Mouse (Mus musculus): ENCODE data around the gene Lrrn1. TPM values are rescaled to one million over a fixed set of nuclear protein-coding genes. Genes with fewer than 3 reads are reported as not detected.
A peak's percentile ranks its signal among the peaks of the same experiment; 100 is the strongest.

Gene Lrrn1
- 10 to 100 TPM; 54.9 to 59.1 TPM for total RNA-seq (2021)

DNA sequence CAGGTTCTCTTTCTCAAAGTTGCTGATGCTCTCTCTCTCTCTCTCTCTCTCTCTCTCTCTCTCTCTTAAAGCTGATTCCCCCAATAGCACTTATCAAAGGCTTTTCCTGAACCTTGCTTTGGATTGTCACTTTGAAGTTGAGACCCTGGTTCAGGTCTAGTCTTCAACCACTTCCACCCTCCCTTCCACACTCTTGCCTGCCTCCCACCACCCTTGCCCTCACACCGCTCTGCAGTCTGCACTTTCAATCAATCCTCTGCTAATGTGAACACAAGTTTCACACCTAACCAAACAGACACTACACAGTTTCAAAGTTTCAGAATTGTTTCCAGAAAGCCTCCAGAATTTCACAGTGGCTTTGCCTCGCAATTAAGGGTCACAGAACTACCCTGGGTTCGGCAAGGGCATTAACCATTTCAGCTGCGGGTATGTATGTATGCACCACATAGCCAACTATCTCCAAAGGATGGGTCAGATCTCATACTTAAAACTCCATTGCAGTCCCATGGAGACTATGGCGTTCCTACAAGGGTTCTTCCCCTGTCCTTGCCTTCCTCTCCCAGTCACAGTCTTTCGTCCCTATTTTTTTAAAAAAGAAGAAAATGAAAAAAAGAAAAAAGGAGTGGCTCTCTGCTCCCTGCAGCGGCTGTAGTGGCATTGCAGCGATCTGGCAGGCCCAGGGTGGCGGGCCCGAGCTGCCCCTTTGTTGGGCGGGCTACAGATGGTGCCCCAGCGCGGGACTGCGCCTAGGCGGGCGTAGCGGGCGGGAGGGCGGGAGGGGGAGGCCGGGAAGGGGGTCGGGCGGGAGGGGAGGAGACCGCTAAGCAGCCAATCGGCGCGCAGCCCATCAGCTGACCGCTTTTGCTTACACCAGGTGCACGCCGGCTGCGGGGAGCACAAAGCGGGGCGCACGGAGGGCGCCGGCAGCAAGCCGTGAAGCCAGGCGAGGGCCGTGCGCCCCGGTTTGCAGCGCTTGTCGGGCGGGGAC lies at the start of gene Lrrn1:
Lrrn1 (plus strand) TSS at position 892 of the 988 bp plus-strand sequence.
- DNase-seq (ENCODE audit: low spot score in 2 of 2), result peak; percentile 84 to 85
- intact Hi-C loops (cut with DNase I), result no loop called here

DNA sequence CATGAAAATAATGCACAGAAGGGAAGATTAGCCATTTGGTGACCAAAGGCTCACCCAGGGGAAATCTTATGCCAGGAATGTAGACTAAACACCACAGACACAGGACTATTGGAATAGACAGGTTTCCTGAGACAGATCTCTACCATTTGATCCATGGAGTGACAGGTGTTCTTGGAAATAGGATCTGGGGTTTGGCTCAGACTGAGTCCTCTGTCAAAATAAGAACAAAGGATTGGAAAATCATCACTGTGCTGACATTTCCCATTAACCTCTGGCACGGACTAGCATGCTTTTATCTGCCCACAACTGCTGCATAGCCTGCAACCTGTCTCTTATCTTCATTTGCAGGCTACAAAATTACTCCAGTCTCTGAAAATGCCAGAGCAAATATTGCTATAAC lies 35.1 kb upstream of the Lrrn1 start:
- intact Hi-C loops (cut with DNase I), result no loop called here

DNA sequence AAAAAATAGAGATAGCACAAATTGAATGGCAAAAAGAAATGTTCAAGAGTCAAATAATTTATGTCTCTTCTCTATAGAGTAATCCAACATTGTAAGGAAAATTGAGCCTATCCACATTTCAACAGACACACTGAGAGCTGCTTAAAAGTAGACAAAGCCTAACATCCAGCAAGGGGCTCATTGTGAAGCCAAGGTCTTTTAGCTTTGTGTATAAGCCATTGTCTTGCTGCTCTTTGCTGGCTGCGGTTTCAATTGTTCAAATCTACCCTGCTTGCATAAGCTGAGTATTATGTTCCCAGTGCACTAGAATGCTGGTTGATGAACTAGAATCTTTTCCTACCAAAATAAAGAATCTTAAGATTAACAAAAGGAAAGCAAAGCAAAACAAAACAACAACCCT lies 33.7 kb upstream of the Lrrn1 start:
- intact Hi-C loops (cut with DNase I), result no loop called here
- DNase-seq (ENCODE audit: low spot score in 2 of 2), result no peak

More for the DNA sequence above, 35.1 kb upstream of the Lrrn1 start:
- DNase-seq (ENCODE audit: low spot score in 2 of 2), result no peak

DNA sequence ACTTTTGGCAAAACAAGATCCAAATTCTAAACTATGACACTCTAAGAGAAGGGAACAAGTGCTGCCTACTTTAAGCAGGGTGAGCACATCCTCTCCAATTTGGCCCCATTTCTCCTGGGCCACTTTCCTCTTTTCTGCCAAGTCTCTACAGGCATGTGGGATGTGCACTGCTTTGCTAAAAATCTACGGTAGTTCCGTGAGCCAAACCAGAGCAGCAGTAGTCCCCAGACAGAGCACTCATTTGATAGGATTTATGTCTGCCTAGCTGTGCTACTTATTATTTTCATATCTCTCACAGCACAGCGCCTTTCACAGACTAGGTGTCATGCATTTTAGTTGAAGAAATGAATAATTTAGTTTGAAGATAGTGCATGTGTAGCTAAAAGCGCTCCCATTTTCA lies 15.9 kb upstream of the Lrrn1 start:
- peak in 1 of 2 experiments; percentile 71 for DNase-seq (ENCODE audit: low spot score in 2 of 2)
- intact Hi-C loops (cut with DNase I), result no loop called here

DNA sequence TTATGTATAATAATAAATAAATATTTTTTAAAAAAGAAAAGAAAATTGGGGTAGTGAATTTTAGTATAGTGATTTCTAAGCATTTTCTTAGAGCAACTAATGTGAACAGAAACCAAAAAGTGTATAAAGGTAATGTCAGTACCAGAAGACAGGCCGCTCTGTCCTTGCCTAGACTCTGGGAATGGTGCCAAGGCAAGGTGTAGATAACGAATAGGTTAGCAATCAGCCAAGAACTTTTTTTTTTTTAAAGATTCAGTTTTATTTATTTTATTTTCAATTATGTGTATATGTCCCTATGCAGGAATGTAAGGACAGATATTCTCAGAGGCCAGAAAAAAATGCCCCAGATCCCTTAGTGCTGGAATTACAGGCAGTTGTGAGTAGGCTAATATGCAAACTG lies 5.6 kb upstream of the Lrrn1 start:
- no peak for DNase-seq (ENCODE audit: low spot score in 2 of 2)
- intact Hi-C loops (cut with DNase I), result no loop called here

DNA sequence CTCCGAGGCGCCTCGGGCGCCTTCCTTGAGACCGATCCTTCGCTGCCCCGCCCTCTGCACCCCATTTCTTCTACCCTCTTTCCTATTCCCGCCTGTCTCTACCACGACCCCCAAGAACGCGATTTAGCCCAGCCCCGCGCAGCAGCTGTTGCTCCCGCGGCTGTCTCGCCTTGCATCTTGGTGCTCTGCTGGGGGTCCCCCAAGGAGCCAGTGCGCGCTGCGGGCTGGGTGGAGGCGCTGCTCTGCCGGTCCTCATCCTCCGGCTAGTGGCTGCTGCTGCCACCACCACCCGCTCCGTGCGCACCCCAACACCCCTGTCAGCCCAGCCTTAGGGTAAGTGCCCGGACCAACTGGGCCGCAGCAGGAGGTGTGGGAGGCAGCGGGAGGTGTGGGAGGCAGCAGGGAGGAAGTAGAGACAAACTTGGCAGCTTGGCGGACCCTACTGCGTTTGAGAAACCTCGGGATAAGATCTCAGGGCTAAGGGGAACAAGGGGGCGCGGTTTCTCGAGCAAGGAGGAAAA lies 403 bp downstream of the Lrrn1 start:
- peak; percentile 63 to 68 for DNase-seq (ENCODE audit: low spot score in 2 of 2)
- intact Hi-C loops (cut with DNase I), result loop anchor here (10.0 kb wide), 1 partner anchor 725 kb away; the partner anchor contains the start of gene Crbn

DNA sequence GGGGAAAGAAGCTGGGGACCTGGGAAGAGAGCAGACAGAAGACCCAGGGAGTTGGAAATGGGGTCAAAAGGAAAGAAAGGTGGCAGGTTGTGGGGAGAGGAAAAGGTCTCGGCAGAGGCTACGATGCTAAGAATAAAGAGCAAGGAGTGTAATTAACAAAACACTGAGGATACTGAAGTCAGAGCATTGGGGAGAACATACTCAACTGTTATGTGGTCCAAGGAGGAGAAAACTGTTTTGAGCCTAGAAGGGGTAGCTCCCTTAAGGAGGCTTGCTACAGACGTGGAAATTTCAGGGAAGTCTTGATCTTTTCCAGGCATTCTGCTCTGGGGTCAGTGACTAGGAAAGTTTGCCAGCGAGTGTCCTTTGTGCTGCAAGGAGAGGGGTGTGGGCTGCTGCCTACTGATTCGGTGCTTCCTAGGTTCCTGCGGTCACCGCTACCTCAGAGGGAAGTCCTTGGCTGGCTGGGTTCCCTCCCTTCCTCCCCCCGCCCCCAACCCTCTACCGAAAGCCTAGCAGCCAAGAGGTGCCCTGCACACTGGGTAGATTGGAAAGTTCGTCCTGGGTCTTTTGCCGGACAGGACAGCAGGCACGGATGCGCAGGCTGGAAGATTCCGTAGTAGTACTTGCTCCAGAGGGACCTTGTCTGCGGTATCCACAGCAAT lies 1.2 kb downstream of the Lrrn1 start:
- intact Hi-C loops (cut with DNase I), result loop anchor here (10.0 kb wide), 1 partner anchor 726 kb away; the partner anchor contains the start of gene Crbn
- no peak for DNase-seq (ENCODE audit: low spot score in 2 of 2)

DNA sequence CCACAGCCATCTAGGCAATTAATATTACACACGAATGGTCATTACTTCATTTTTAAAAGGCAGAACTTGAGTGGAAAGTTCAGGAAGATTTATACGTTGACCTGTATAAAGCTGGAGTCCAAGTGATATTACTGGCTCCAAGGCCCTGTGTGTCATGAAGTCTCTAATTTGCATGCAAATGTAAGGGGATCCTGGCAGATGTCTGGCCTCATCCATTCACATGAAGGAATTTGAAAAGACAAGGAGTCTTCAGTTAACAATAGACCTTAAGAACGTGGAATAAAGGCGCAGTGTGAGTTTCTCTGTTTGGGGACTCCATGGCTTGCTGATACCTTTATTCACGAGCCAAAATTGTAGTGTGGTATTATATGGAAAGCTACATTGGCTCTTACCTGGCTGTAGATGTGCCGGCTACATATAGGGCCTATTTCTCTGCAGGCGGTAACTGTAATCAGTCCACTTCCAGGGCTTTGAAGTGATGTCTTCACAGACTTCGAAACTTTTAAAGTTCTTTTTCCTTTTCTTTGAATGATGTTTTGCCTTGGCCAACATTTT lies 2.0 kb downstream of the Lrrn1 start:
- intact Hi-C loops (cut with DNase I), result loop anchor here (10.0 kb wide), 1 partner anchor 727 kb away; the partner anchor contains the start of gene Crbn
- DNase-seq (ENCODE audit: low spot score in 2 of 2), result no peak

DNA sequence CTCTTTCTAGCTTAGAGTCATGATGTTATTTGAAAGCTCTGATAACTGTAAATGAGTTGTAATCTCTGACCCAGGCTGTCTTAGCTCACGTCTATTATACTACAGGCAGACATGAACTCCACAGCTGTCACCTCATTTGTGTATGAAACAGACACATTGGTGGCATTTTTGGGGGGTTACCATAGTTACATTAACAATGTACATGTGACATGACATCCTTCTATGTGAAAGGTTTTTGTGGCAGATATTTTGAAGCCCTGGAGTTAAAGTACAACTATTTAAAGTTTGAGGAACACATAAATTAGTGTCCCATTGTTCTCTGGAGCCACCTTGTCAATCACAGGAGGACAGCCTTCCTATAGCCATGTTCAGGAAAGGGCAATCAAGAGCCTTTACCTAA lies 5.0 kb downstream of the Lrrn1 start:
- intact Hi-C loops (cut with DNase I), result loop anchor here (10.0 kb wide), 1 partner anchor 730 kb away; the partner anchor contains the start of gene Crbn
- no peak for DNase-seq (ENCODE audit: low spot score in 2 of 2)

DNA sequence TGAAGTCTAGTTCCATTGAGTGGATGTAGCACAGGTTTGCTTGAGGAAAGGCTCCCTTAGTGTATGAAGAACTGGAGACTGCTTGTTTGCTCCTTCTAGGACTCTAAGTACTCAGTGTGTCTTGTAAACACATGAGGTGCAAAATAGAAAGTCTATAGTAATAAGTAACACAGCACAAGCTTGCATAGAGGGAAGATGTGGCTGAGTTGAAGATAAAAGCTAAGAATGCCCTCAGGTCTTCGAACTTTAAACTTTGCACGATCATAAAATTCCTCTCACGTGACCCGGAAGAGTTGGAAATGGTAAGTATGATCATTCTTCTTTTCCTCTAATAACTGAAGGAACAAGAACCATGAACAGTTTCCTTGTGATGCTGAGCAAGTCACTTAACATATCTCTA lies 7.1 kb downstream of the Lrrn1 start:
- intact Hi-C loops (cut with DNase I), result loop anchor here (10.0 kb wide), 1 partner anchor 732 kb away; the partner anchor contains the start of gene Crbn

DNA sequence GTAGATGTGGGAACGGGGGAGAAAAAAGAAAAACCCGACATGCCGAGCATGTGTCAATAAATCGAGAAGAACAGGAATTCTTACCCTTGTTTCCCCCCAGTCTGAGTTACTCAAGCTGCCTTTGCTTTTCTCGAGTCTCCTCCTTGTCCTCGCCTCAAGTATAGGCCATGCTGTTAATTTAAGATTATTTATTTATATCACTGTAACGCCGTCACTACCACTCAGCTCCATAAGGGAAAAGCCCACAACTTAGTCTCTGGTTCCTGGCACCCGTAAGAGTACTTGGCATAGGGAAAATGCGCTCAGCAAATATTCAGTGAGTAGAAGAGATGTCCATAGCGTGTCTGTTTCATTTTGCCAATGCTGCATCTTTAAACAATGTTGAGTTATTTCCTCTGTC lies 11.7 kb downstream of the Lrrn1 start:
- peak in 1 of 2 experiments; percentile 71 for DNase-seq (ENCODE audit: low spot score in 2 of 2)
- intact Hi-C loops (cut with DNase I), result loop anchor here (5.0 kb wide), 1 partner anchor 481 kb away; no protein-coding TSS in a partner anchor

More for the DNA sequence above, 7.1 kb downstream of the Lrrn1 start:
- no peak for DNase-seq (ENCODE audit: low spot score in 2 of 2)

DNA sequence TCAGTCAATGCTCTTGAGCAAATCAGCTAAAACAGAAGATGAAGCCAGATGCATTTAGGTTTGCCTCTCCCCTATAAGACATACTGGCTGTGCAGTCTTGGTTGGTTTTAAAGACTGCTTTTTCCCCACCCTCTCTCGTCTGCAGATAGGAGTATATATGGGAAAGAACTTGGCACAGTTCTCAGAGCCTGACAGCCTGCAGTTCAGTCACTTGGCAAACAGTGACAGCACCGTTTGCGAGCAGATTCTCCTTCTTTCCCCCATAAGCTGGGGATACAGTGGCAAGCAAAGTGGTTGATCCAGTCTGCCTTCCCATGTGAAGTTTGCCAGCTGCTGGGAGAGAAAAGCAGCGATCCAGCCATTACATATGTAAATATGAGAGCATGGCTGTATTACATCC lies 12.3 kb downstream of the Lrrn1 start:
- intact Hi-C loops (cut with DNase I), result loop anchor here (5.0 kb wide), 1 partner anchor 480 kb away; no protein-coding TSS in a partner anchor
- peak in 1 of 2 experiments; percentile 73 for DNase-seq (ENCODE audit: low spot score in 2 of 2)

DNA sequence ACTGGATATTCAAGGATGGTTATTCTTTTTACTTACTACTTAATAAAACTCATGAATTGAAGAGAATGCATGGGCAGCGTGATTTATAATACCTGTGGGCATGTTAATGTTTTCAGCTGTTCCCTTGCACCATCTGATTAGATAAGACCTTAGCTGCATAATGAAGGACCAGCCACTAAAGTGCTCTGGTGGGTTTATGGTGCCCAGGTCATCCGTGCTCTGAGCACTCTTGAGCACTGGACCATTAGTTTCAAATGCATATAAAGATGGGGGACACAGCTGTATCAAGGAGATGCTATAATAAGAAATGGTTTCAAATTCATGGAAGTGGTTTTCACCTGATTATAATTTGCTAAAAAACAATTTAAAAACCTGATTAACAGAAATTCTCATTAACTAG lies 16.7 kb downstream of the Lrrn1 start:
- intact Hi-C loops (cut with DNase I), result no loop called here
- DNase-seq (ENCODE audit: low spot score in 2 of 2), result no peak

DNA sequence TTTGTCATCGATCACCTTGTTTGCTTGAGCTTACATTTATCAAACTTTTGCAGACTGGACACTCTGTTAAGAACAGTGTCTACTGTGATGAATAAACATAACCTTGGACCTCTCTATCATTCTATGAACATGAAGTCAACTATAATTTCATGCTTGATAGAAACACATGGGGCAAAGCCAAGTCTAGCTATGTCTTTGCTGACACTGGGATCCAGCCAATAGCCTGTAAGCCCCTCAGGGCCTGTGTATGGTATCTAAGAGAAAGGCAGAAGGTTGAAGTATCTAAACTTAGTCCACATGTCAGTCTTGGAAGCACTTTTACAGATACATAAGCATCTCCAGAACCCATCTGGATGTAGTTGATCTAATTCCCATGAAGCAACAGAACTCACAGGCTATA lies 22.9 kb downstream of the Lrrn1 start:
- intact Hi-C loops (cut with DNase I), result no loop called here
- no peak for DNase-seq (ENCODE audit: low spot score in 2 of 2)

DNA sequence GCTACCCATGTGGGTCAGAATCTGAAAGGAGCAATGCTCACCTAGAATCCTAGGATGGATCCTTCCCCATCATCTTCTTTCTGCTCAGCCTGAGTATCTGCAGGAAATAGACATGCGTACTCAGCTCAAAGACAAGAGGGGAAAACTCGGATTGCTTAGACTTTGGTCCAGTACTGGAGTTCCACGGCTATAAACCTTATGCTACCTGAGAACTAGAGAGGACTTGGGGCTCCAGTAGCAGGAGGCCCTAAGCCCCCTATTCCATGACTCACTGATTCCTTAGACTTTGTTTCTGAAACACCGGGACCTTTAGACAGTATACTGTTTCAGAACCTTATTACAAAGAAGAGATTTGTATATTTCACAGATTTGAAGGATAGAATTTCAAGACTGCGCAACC lies 25.8 kb downstream of the Lrrn1 start:
- no peak for DNase-seq (ENCODE audit: low spot score in 2 of 2)
- intact Hi-C loops (cut with DNase I), result no loop called here

DNA sequence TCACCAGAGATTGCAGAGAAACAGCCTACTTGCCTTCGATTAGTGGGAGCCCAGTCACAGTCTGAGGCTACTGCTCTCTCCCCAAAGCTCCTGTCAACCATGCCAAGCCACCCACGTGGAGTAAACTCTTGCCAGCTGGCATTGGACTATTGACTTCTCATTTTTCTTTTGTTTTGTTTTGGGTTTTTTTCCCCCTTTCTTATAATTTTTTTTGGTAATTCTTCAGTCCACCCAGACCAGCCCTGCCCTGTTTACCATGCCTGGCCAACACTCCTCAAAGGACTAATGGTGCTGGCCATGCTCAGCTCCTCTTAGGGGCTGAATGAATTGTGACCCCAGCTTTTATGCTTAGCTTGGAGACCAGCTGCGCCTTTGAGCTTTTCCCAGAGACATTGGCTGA lies 27.4 kb downstream of the Lrrn1 start:
- intact Hi-C loops (cut with DNase I), result no loop called here
- DNase-seq (ENCODE audit: low spot score in 2 of 2), result peak in 1 of 2 experiments; percentile 35

DNA sequence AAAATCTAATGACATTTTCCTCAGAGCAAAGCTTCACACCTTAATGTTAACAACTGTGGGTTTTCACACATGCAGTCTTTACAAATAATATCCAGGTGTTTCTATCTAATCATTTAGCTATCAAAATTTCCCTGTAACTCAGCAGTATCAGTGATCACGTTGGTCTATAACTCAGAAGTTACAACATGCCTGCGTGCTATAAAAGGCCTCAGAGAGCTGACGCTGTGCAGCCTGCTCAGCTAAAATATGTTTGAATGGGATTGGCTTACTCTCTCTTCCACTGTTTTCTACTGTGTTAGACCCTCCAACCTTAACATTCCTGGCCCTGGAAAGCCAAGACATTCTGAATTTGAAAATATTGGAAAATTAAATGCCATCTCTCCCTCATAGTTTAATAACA lies 28.2 kb downstream of the Lrrn1 start:
- no peak for DNase-seq (ENCODE audit: low spot score in 2 of 2)
- intact Hi-C loops (cut with DNase I), result no loop called here

DNA sequence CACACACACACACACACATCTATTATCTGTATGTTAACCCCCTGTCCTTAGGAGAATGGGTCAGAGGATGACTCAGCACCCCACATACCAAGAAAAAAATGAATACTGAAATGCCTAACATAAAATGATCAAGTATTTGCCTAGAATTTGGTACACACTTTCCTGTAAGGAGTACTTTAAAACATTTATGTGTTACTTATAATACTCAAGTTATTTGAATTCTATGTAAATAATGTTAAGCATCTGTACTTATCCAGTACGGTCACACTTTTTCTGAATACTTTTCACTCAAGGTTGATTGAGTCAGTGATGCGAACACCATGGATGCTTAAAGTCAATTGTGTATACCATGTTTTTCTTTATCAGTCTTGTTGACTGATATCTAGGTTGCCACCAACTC lies 32.7 kb downstream of the Lrrn1 start:
- intact Hi-C loops (cut with DNase I), result no loop called here
- no peak for DNase-seq (ENCODE audit: low spot score in 2 of 2)

DNA sequence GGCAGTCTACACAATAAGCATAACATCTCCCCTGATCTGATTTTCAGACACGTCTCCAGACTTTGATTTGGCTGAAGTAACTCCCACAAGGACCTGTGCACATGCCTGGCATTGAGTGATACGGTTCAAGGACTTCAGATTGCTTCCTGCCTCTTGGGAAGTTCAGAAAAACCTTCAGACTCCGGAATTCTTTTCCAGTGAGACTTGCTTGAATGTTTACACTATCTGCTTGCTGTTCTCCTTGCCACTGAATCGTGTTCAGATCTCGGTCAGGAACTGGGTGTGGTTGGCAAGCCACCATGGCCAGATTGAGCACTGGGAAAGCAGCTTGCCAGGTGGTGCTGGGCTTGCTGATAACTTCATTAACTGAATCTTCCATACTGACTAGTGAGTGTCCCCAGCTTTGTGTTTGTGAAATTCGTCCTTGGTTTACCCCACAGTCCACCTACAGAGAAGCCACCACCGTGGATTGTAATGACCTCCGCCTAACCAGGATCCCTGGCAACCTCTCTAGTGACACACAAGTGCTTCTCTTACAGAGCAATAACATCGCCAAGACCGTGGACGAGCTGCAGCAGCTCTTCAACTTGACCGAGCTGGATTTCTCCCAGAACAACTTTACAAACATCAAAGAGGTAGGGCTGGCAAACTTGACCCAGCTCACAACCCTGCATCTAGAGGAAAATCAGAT lies 37.5 kb downstream of the Lrrn1 start:
- intact Hi-C loops (cut with DNase I), result no loop called here
- no peak for DNase-seq (ENCODE audit: low spot score in 2 of 2)

Data from left cerebral cortex, postnatal 25 days (tissue).